Mouse (Mus musculus) embryonic facial prominence, embryonic 12.5 days (tissue): ENCODE data around the gene R3hdm4. TPM values are rescaled to one million over a fixed set of nuclear protein-coding genes. Genes with fewer than 3 reads are reported as not detected.
A peak's percentile ranks its signal among the peaks of the same experiment; 100 is the strongest.

Source experiments
- ATAC-seq: fragments of 200-750 bp; cut with Nextera tagmentation; 2 replicates; pipeline ENCODE4 v1.8.0; 2017; ENCODE audit not compliant: insufficient number of reproducible peaks, insufficient read depth, low FRiP score, low TSS enrichment
- H3K27ac ChIP-seq: fragments of 300-500 bp; sonication (generic); 2 replicates; pipeline ENCODE4 v1.5.1; 2016; ENCODE audit warnings: mild to moderate bottlenecking
- H3K27me3 ChIP-seq: fragments of 300-500 bp; sonication (generic); 2 replicates; pipeline ENCODE4 v1.6.1; 2016; ENCODE audit warnings: mild to moderate bottlenecking, moderate library complexity
- H3K36me3 ChIP-seq: fragments of 300-500 bp; sonication (generic); 2 replicates; pipeline ENCODE4 v1.6.1; 2016; ENCODE audit warnings: mild to moderate bottlenecking
- H3K4me1 ChIP-seq: fragments of 300-500 bp; sonication (generic); 2 replicates; pipeline ENCODE4 v1.6.1; 2016
- H3K4me2 ChIP-seq: fragments of 300-500 bp; sonication (generic); replicated peaks from 2 replicates; pipeline ENCODE4 v1.6.1; 2016; ENCODE audit warnings: mild to moderate bottlenecking, moderate library complexity
- H3K4me3 ChIP-seq: fragments of 300-500 bp; sonication (generic); 2 replicates; pipeline ENCODE4 v1.5.1; 2016; ENCODE audit warnings: mild to moderate bottlenecking
- H3K9ac ChIP-seq: fragments of 300-500 bp; sonication (generic); 2 replicates; pipeline ENCODE4 v1.6.1; 2016; ENCODE audit warnings: mild to moderate bottlenecking, moderate library complexity
- H3K9me3 ChIP-seq: fragments of 300-500 bp; sonication (generic); 2 replicates; pipeline ENCODE4 v1.6.1; 2016; ENCODE audit warnings: mild to moderate bottlenecking, moderate library complexity
- WGBS: fragments of 180-500 bp; shearing (Covaris S2); methylation state at CpG from one replicate; pipeline ENCODE4 v1.1.7; 2016; 5-methylcytosine and 5-hydroxymethylcytosine counted together
- polyA plus RNA-seq: library from polyadenylated mRNA; unstranded; fragments of >200 nt; fragmentation: Nextera tagmentation; extraction: Ambion mirVana; gene quantifications from 2 replicates; pipeline ENCODE4 v1.2.1, GENCODE M21; 2016

Gene R3hdm4
- polyA plus RNA-seq, 1 experiment from 2014 or later, result 166 TPM

DNA sequence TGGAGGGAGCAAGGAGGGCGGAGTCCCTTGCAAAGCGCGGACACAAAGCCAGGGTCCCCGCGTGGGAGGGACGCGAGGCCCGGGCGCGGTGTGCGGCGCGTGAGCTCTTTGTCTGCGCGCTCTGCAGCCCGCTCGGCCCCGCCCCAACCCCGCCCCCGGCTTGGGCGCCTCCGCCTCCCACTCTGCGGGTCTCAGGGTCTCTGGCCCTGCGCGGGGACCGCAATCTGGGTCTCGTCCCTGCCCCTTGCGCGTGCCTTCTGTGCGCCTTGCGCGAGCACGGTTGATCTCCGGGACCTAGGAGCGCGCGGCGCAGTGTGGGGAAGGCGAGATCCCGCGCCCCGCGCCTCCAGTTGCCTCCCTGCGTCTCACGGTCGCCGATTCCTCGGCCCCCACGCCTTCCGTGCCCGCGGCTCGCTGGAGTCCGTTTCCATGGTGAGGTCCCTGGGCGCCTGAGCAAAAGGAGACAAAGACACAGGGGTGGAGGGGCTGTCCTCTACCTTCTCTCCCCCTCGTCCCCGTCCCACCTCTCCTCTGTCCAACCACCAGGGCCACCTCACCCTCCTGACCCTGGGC, 46.6 kb downstream of the R3hdm4 start, which contains the start of the genes Prtn3 and Plppr3:
TSS of gene Prtn3 (plus strand) at position 187 of the 573 bp plus-strand sequence.
TSS of gene Plppr3 (minus strand) at position 345 of the 573 bp plus-strand sequence.
- under 1% methylated on average over 50 of the region's 57 CpGs for WGBS
- Histone ChIP-seq H3K9ac (peak within 1 kb of the TSS; percentile 90), H3K4me1 (peaks cover 20% of the 10 kb centered on the region), H3K27ac (peak within 1 kb of the TSS; percentile 83), H3K9me3 (no peaks in the 10 kb centered on the region), H3K4me2 (peak within 1 kb of the TSS; percentile 62), H3K4me3 (peak within 1 kb of the TSS; percentile 82), H3K36me3 (peaks cover 24% of the 10 kb centered on the region), H3K27me3 (no peaks in the 10 kb centered on the region)
- peak; percentile 89 for ATAC-seq

DNA sequence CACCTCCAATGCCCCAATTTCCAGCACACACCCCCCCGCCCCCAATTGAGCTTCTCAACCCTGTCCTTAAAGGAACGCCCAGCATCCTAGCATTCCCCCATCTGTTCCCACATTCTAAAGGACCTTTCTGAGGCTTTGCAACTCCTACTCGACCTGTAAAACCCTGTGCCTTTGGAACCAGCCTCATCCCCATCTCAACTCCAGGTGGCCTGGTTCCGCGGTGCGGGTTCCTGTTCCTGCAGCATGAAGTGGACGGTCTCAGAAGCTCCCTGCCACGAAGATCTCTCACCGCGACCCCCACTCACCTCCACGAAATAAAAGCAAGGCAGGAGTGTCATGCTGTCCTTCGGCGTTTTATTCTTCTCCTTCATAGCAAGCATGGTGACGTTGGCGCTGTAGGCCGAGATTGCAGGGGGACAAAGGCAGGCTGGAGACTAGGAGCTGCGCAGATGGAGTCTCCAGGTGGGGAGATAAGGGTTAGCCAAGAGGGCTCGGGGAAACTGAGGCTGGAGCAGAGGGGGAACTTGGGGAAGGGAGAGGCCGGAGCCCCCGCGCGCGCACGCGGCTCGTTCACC, 47.2 kb downstream of the R3hdm4 start:
- peak overlapping the region; percentile 62 for H3K4me2 ChIP-seq
- H3K4me1 ChIP-seq, result peaks cover 20% of the 10 kb centered on the region
- peaks cover 30% of the 10 kb centered on the region for H3K36me3 ChIP-seq
- no peaks in the 10 kb centered on the region for H3K9me3 ChIP-seq
- ATAC-seq, result no peak
- peak overlapping the region; percentile 82 for H3K4me3 ChIP-seq
- H3K27me3 ChIP-seq, result no peaks in the 10 kb centered on the region
- H3K9ac ChIP-seq, result peak overlapping the region; percentile 90
- H3K27ac ChIP-seq, result peak overlapping the region; percentile 83
- 2% methylated on average over 26 of the region's 26 CpGs for WGBS

DNA sequence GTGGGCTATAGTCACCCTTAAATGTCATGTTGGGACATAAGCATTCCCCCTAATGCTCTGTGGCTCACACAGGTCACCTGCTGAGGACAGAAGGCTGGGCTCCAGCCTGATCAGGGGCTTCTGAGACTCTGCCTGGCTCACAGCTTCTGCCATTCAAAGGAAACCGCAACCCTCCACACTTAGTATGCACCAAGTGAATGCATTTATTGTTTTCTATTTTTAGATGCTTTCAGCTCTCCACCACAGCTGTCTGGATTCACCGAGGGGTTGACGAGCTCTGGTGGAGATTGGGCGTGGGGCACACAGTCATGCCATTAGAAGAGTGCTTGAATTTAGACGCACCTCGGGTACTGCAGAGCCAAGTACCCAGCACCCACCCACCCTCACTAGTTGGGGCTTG, 47.7 kb downstream of the R3hdm4 start:
- H3K4me1 ChIP-seq, result peaks cover 20% of the 10 kb centered on the region
- WGBS, result 6% methylated on average over 6 of the region's 6 CpGs
- no peaks in the 10 kb centered on the region for H3K9me3 ChIP-seq
- no peak for ATAC-seq
- peak overlapping the region; percentile 90 for H3K9ac ChIP-seq
- peaks cover 30% of the 10 kb centered on the region for H3K36me3 ChIP-seq
- peak overlapping the region; percentile 82 for H3K4me3 ChIP-seq
- H3K27ac ChIP-seq, result peak overlapping the region; percentile 83
- H3K4me2 ChIP-seq, result peak overlapping the region; percentile 62
- H3K27me3 ChIP-seq, result no peaks in the 10 kb centered on the region

DNA sequence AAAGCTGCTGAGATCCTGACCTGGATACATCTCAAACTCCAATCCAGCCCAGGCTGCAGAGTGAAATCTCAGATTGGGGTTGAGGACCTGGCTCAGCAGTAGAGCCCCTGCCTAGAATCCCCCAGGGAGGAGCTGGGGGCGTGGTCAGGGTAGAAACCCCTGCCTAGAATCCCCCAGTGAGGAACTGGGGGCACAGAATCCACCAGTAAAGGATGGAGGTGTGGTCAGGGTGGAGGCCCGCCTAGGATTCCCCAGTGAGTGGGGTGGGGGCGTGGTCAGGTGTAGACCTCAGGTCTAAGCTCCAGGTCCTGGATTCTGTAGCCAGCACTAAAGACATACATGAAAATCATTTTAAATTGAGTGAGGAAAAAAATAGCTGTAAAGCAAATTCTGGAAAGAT, 48.1 kb downstream of the R3hdm4 start:
- H3K4me1 ChIP-seq, result peaks cover 20% of the 10 kb centered on the region
- no peaks in the 10 kb centered on the region for H3K9me3 ChIP-seq
- peak overlapping the region; percentile 90 for H3K9ac ChIP-seq
- 41% methylated on average over 3 of the region's 3 CpGs for WGBS
- H3K27ac ChIP-seq, result peak overlapping the region; percentile 83; the same call in 1 of the 2 replicates
- no peak for ATAC-seq
- H3K36me3 ChIP-seq, result peaks cover 30% of the 10 kb centered on the region
- H3K4me3 ChIP-seq, result peak overlapping the region; percentile 82
- H3K27me3 ChIP-seq, result no peaks in the 10 kb centered on the region
- peak overlapping the region; percentile 62 for H3K4me2 ChIP-seq

DNA sequence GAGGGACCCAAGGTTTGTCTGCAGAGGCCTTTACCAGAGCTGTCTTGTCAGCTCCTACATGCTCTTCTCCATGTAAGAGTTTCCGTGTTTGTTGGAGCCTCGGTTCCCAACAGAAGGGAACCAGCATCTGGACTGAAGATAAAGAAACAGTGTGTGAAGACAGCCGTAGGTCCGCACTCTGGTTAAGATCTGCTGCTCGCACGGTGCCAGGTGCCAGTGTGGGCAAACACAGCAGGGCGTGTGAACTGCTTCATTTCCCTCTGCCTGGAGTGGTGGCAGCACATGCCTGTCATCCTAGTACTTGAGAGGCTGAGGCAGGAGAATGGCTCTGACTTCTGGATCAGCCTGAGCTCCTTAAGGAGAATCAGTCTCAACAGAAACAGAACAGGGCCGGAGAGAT, 49.2 kb downstream of the R3hdm4 start:
- no peak overlapping the region for H3K27ac ChIP-seq
- peak overlapping the region; percentile 62; the same call in 1 of the 2 replicates for H3K4me2 ChIP-seq
- H3K27me3 ChIP-seq, result no peaks in the 10 kb centered on the region
- peaks cover 38% of the 10 kb centered on the region for H3K36me3 ChIP-seq
- no peak overlapping the region for H3K4me3 ChIP-seq
- WGBS, result 93% methylated on average over 8 of the region's 8 CpGs
- no peaks in the 10 kb centered on the region for H3K9me3 ChIP-seq
- H3K9ac ChIP-seq, result no peak overlapping the region
- H3K4me1 ChIP-seq, result peaks cover 20% of the 10 kb centered on the region
- no peak for ATAC-seq

DNA sequence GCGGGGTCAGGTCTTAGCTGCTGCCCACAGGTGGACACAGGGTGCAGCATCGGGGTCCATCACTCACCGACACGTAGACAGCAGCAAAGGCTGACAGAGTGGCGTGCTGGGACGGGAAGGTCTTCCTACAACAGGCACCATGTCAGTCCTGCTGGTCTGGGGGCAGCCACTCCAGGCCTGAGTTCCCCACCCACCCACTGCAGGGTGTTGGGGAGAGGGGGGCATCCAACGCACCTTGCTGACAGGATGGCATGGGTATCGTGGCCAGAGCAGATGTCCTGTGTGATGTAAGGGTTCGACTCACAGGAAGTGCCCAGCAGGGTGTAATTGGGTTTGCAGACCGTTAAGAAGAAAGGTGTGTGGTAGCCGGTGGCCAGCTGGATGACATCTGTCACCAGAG, 54.4 kb downstream of the R3hdm4 start:
- Histone ChIP-seq H3K4me3 (no peak overlapping the region), H3K36me3 (peaks cover 82% of the 10 kb centered on the region), H3K27me3 (no peaks in the 10 kb centered on the region), H3K9me3 (no peaks in the 10 kb centered on the region), H3K4me2 (no peak overlapping the region), H3K27ac (no peak overlapping the region), H3K4me1 (no peaks in the 10 kb centered on the region), H3K9ac (peak overlapping the region; percentile 8; the same call in 1 of the 2 replicates)
- WGBS, result 72% methylated on average over 11 of the region's 11 CpGs
- no peak for ATAC-seq

DNA sequence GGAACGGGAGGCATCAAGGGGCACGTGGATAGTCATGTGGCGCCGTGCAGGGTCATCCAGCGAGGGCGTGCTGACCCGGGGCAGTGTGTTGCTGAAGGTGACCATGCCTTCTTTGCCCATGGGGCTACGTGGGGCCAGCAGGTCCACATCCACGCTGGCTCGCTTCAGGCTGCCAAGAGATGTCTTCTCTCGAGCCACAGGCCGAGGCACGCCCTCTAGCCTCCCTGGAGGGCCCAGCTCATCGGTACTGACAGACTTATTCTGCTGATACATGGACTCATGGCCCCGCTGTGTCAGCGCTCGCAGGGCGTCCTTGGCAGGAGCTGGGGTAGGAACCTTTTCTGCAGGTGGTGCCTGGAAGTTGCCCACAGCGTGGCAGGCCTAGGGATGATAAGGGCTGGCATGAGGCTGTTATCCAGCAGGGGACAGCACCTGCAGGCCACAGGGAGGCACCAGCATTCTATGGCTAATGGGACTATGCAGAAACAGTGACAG, 55.2 kb downstream of the R3hdm4 start:
- no peak for ATAC-seq
- no peaks in the 10 kb centered on the region for H3K27me3 ChIP-seq
- H3K27ac ChIP-seq, result 0 out of 2 replicates have a peak overlapping the region, but pooled peaks have one; percentile 43
- peaks cover 83% of the 10 kb centered on the region for H3K36me3 ChIP-seq
- H3K9ac ChIP-seq, result no peak overlapping the region
- 70% methylated on average over 19 of the region's 19 CpGs for WGBS
- H3K4me1 ChIP-seq, result no peaks in the 10 kb centered on the region
- H3K4me2 ChIP-seq, result no peak overlapping the region
- H3K4me3 ChIP-seq, result no peak overlapping the region
- H3K9me3 ChIP-seq, result no peaks in the 10 kb centered on the region

DNA sequence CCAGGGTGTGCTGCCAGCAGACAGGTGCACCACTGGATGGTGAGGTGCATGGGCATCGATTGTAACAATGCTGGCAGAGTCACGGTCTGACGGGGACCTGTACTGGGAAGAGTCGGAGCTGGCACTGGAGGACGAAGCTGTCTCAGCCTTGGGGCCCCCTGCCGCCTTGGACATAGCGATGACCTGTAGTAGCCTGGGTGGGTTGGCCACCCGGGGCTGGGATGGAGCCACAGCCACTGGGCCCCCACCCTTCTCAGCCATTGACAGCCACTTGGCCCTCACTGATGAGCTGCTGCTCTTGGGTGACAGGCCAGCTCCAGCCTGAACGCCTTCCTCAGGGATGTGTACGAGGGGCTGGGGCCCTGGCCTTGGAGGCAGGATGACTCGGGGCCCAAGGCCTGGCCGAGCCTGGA, 55.8 kb downstream of the R3hdm4 start:
- Histone ChIP-seq H3K27ac (peak overlapping the region; percentile 43; the same call in 1 of the 2 replicates), H3K4me2 (no peak overlapping the region), H3K4me1 (no peaks in the 10 kb centered on the region), H3K9ac (no peak overlapping the region; the same call in 1 of the 2 replicates), H3K9me3 (no peaks in the 10 kb centered on the region), H3K36me3 (peaks cover 85% of the 10 kb centered on the region), H3K4me3 (no peak overlapping the region), H3K27me3 (no peaks in the 10 kb centered on the region)
- 0 out of 2 replicates have a peak, but pooled peaks have one; percentile 2 for ATAC-seq
- 67% methylated on average over 12 of the region's 12 CpGs for WGBS

DNA sequence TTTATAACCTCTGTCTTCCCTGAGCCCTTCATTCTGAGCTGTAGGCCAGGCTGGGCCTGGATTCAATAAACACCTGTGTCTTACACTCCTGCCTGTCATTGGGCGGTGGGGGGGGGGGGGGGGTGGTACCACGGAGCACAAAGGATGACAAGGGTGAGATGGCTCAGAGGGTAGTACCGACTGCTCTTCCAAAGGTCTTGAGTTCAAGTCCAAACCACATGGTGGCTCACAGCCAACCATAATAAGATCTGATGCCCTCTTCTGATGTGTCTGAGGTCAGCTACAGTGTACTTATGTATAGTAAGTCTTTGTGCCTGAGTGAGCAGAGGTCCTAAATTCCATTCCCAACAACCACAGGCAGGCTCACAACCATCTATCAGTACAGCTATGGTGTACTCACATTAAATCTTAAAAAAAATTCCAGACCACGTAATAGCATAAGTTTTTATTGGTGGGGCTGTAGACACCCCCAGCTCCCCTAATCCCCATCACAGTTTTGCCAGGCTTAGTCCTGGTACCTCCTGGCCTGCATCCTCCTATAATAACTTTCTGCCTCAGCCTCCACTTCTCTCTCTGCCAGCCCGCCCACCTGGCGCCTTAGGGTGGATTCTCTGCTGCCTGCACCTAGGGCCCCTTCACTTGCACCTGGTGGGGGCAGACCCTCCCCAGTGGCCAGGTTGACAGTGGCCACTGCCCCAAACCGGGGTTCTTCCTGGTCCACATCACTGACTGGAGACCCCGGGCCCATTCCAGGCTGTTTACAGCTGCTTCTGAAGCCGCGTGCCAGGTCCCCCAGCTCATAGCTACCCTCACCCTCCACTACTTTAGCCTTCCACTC, 56.4 kb downstream of the R3hdm4 start:
- H3K36me3 ChIP-seq, result peaks cover 86% of the 10 kb centered on the region
- no peak overlapping the region for H3K4me2 ChIP-seq
- no peaks in the 10 kb centered on the region for H3K4me1 ChIP-seq
- no peak overlapping the region; the same call in 1 of the 2 replicates for H3K9ac ChIP-seq
- 53% methylated on average over 10 of the region's 10 CpGs for WGBS
- H3K27me3 ChIP-seq, result no peaks in the 10 kb centered on the region
- peak overlapping the region; percentile 43 for H3K27ac ChIP-seq
- H3K9me3 ChIP-seq, result no peaks in the 10 kb centered on the region
- ATAC-seq, result peak; percentile 24
- H3K4me3 ChIP-seq, result no peak overlapping the region

DNA sequence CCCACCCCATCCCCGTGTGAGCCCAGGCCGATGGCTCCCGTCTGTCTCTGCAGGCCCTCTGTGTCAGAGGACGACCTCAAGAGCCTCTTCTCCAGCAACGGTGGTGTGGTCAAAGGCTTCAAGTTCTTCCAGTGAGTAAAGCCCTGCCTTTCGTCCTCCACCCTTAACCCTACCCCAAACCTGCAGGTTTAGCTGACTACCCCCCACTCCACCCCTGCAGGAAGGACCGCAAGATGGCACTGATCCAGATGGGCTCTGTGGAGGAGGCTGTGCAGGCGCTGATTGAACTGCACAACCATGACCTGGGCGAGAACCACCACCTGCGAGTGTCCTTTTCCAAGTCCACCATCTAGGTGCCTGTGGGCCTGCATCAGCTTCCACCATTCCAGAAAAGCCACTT, 58.1 kb downstream of the R3hdm4 start:
- Histone ChIP-seq H3K9me3 (no peaks in the 10 kb centered on the region), H3K27me3 (no peaks in the 10 kb centered on the region), H3K4me3 (no peak overlapping the region), H3K4me2 (no peak overlapping the region), H3K9ac (no peak overlapping the region), H3K27ac (0 out of 2 replicates have a peak overlapping the region, but pooled peaks have one; percentile 4), H3K36me3 (peaks cover 91% of the 10 kb centered on the region), H3K4me1 (peaks cover 10% of the 10 kb centered on the region)
- no peak for ATAC-seq
- 71% methylated on average over 10 of the region's 10 CpGs for WGBS

DNA sequence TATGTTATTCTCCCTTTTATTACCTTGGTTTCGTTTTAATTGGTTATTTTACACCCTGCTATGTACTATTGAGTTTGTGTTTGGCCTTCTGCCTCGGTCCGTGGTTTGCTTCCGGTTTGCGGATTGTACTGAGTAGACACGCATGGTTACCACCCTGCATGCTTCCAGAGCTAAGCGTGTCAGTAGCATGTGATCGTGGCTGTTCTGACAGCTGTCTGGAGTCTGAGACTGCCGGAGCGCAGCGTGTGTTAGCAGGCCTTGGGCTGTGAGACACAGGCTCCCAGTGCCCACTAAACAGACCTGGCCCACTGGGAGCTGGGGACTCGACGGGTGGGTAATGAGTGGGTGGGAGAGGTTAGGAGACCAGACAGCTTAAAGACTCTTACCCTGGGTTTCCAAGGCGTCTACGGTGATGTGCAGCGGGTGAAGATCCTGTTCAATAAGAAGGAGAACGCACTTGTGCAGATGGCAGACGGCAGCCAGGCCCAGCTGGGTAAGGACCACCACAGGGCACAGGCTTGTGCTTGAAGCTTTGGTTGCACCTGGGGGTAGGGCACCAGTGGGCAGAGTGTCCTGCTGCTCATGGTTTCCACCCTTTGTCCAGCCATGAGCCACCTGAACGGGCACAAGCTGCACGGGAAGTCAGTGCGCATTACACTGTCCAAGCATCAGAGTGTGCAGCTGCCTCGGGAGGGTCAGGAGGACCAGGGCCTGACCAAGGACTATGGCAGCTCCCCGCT, 58.8 kb downstream of the R3hdm4 start:
- Histone ChIP-seq H3K4me2 (no peak overlapping the region), H3K27me3 (no peaks in the 10 kb centered on the region), H3K9me3 (no peaks in the 10 kb centered on the region), H3K9ac (no peak overlapping the region), H3K36me3 (peaks cover 93% of the 10 kb centered on the region), H3K4me3 (no peak overlapping the region), H3K4me1 (peaks cover 17% of the 10 kb centered on the region), H3K27ac (0 out of 2 replicates have a peak overlapping the region, but pooled peaks have one; percentile 4)
- 88% methylated on average over 23 of the region's 23 CpGs for WGBS
- ATAC-seq, result no peak
